8 mouse cellular contexts compared by ENCODE assay signal in genomic region chr19:14588221-14589123, GRCm38 (mm10). TPM values are rescaled to one million over a fixed set of nuclear protein-coding genes. Genes with fewer than 3 reads are reported as not detected.
DNase-seq lines count a peak whose midpoint lies in the region; ATAC-seq and TF ChIP-seq lines count a peak whose summit lies in the region.
"Had no signal": no experiment of that assay in that cellular context is flagged by ENCODE, and none has a peak within 500 bp of the region (broad histone marks: within the 10 kb centered on the region; RNA-seq: fewer than 3 reads in every experiment).

No protein-coding gene starts in this region.

- no peaks in the 10 kb centered on the region for H3K9me3 ChIP-seq in embryonic facial prominence, embryonic 14.5 days (ENCODE audit: control insufficient read depth, low read length)

- peak; percentile 36 for DNase-seq in thymus, adult 2 months
- DNase-seq in thymus, postnatal 4 days = no peak
- DNase-seq in embryonic facial prominence, embryonic 14.5 days (ENCODE audit: low spot score) = peak; percentile 89
- DNase-seq in kidney, postnatal 14 days = peak; percentile 53
- DNase-seq in right cerebral cortex, postnatal 4 days = no peak
- DNase-seq in heart, postnatal 14 days = no peak

- no peaks in the 10 kb centered on the region; the same call in 1 of the 2 replicates for H3K36me3 ChIP-seq in thymus, adult 2 months (ENCODE audit: control insufficient read depth, insufficient read depth, low read length)
- H3K36me3 ChIP-seq in embryonic facial prominence, embryonic 14.5 days (ENCODE audit: control insufficient read depth, insufficient read depth, low read length) = 0 out of 2 replicates have a peak, but pooled peaks cover 5% of the 10 kb centered on the region

- WGBS in thymus, adult 2 months = 34% methylated on average over 3 of the region's 3 CpGs
- 11% methylated on average over 3 of the region's 3 CpGs for WGBS in embryonic facial prominence, embryonic 14.5 days

- peak; percentile 64 for ATAC-seq in embryonic facial prominence, embryonic 14.5 days (ENCODE audit: low read depth)
- no peak for ATAC-seq in cerebellum, adult (ENCODE audit: insufficient number of reproducible peaks, low FRiP score, low TSS enrichment)

- H3K9ac ChIP-seq in embryonic facial prominence, embryonic 14.5 days (ENCODE audit: low read depth, low read length) = no peak overlapping the region
- H3K9ac ChIP-seq: liver, embryonic 14.5 days had no signal

- no peak overlapping the region for H3K27ac ChIP-seq in thymus, adult 2 months (ENCODE audit: control insufficient read depth, insufficient read depth, low read length)
- H3K27ac ChIP-seq in embryonic facial prominence, embryonic 14.5 days (replicated peaks; ENCODE audit: low read depth, low read length) = no peak overlapping the region
- H3K27ac ChIP-seq: liver, embryonic 14.5 days had no signal

- no peak overlapping the region for H3K4me3 ChIP-seq in thymus, adult 2 months (ENCODE audit: control insufficient read depth, insufficient read depth, low read length)
- no peak overlapping the region for H3K4me3 ChIP-seq in embryonic facial prominence, embryonic 14.5 days (ENCODE audit: low read depth, low read length)

- no peak for TF ChIP-seq POLR2A in thymus, adult 2 months (IDR thresholded peaks at IDR 0.05; ENCODE audit: control insufficient read depth, extremely low read depth, insufficient read depth, low read length, poor library complexity)

- H3K4me1 ChIP-seq in thymus, adult 2 months (replicated peaks; ENCODE audit: control insufficient read depth, insufficient read depth, low read length) = peaks cover 3% of the 10 kb centered on the region
- H3K4me1 ChIP-seq in embryonic facial prominence, embryonic 14.5 days (ENCODE audit: control insufficient read depth, insufficient read depth, low read length) = peaks cover 43% of the 10 kb centered on the region

- H3K27me3 ChIP-seq in thymus, adult 2 months (ENCODE audit: control insufficient read depth, insufficient read depth, low read length) = no peaks in the 10 kb centered on the region
- no peaks in the 10 kb centered on the region for H3K27me3 ChIP-seq in embryonic facial prominence, embryonic 14.5 days (replicated peaks; ENCODE audit: control insufficient read depth, insufficient read depth, low read length)

- H3K4me2 ChIP-seq in embryonic facial prominence, embryonic 14.5 days (ENCODE audit: low read depth, low read length) = no peak overlapping the region

- TF ChIP-seq CTCF in thymus, adult 2 months (IDR thresholded peaks at IDR 0.05; ENCODE audit: borderline replicate concordance, control insufficient read depth, extremely low read depth, insufficient read depth, low read length, poor library complexity) = no peak

- intact Hi-C loops in heart, postnatal 14 days (cut with DNase I) = loop anchor here (5.0 kb wide), 1 partner anchor 81 kb away; no protein-coding TSS in a partner anchor

RNA-seq across cellular contexts. Expression of gene Tle4, which starts 9.4 kb away (rescaled TPM):
- polyA plus RNA-seq in thymus, adult 2 months (2012; rRNA removed) = 17.2 and 17.8 TPM in 2 replicates
- 14.3 and 15.8 TPM in 2 replicates for polyA plus RNA-seq in embryonic facial prominence, embryonic 14.5 days (2014; fragmentation: Nextera tagmentation; extraction: Ambion mirVana)
- total RNA-seq in heart, postnatal 14 days (2021) = 10 to 100 TPM in 1 of 2 experiments, 1 to 10 TPM in 1; 9.8 to 11.8 TPM

Comparison
In these comparisons a context has a peak if more than half of its experiments do, and no peak if none do; other contexts are left out.
1. DNase-seq: peak in thymus, adult 2 months (single experiment), embryonic facial prominence, embryonic 14.5 days (single experiment) and kidney, postnatal 14 days (single experiment); none in thymus, postnatal 4 days (single experiment), right cerebral cortex, postnatal 4 days (single experiment) and heart, postnatal 14 days (0 of 2).